Mouse (Mus musculus) stomach, adult 2 months (tissue): Measurements from ENCODE around the gene Med19. TPM values are rescaled to one million over a fixed set of nuclear protein-coding genes. Genes with fewer than 3 reads are reported as not detected.

ENCODE experiments used
- polyA plus RNA-seq: library from polyadenylated mRNA; depleted of rRNA; stranded (reverse); fragments of >200 nt; gene quantifications from 2 replicates; pipeline ENCODE4 v1.2.3, GENCODE M21; 2012; rRNA removed

Gene Med19
- 3.5 and 4.1 TPM in 2 replicates for polyA plus RNA-seq

GRCm38 (mm10) chr2:84677968-84678880 is at the start of gene Med19, which contains the start of gene Gm28635:
Med19 (plus strand) TSS chr2:84678402.
Gm28635 (minus strand) TSS chr2:84678041.

DNA sequence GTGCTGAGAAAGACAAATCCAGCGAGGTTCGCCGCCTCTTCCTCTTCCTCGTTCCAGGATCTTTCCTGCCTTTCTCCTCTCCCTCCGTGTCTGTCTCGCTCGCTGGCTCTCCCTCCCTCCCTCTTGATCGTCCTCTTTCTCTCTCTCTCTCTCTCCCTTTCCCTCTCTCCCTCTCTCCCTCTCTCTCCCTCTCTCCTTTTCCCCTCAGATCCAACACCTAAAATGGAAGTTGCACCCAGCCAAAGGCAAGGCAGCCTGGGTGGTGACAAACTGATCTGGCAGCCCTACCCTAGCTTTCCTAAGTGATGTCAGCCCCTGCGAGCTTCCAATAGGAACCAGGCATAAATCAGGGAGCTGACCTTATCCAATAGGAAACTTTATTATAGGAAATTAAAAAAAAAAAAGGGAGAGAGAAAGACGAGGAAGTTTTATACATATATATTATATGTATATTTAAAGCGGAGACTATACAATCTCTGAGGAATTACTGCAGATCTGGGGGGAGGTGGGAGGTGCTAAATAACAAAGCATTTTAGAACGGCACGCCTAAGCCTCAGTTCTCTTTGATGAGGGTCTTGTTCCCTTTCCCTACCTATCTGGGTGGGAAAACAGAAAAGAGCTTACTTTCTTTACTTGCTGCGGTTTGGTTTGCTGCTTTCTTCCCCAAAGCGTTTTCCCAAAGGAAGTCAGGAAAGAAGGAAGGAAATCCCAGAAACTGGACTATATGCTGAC is 27.6 kb upstream of the Med19 start, which contains the start of gene Ctnnd1:
Gene Ctnnd1 (minus strand): TSS at position 302 of the 732 bp plus-strand sequence.

GRCm38 (mm10) chr2:84658806-84659205 is 19.4 kb upstream of the Med19 start, which contains the start of gene Btbd18:
Btbd18 (plus strand) TSS chr2:84659079.

DNA sequence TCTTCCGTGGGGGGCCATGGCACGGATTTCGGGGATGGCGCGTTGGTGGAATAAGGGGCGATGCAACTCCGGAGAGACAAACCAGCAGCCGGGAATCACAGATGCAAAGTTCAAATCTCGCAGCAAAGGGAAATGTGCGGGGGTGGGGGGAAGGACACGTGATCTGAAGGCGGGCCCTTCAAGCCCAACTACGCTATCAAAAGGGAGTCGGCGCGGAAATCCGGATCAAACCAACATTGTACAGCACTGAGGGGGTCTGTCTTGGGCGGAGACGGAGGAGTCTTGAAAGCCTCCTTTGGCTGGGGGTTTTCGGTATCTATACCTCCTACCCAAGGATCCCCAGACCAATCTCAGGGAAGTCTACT is 7.7 kb upstream of the Med19 start, which contains the start of gene Selenoh:
Gene Selenoh (minus strand): TSS at position 202 of the 365 bp plus-strand sequence.

DNA sequence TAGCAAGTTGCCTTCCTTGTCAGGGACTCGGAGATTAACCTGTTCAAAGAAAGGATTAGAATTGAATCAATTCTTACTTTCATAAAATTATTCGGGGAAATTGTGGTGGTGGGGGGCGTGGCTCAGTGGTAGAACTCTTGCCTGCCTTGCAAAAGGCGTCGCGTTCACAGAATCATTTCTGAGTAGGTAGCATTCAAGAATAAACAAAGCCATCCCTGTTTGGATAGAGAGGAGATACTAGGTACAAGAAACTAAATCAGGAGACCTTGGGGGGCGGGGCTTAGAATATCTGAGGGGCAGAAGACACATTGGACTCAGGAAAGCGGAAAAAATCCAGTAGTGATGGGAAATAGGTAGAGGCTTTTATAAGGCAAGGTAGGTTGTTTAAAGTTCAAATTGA is 814 bp downstream of the Med19 start, which contains the start of gene Tmx2:
Gene Tmx2 (minus strand): TSS at position 125 of the 400 bp plus-strand sequence.

DNA sequence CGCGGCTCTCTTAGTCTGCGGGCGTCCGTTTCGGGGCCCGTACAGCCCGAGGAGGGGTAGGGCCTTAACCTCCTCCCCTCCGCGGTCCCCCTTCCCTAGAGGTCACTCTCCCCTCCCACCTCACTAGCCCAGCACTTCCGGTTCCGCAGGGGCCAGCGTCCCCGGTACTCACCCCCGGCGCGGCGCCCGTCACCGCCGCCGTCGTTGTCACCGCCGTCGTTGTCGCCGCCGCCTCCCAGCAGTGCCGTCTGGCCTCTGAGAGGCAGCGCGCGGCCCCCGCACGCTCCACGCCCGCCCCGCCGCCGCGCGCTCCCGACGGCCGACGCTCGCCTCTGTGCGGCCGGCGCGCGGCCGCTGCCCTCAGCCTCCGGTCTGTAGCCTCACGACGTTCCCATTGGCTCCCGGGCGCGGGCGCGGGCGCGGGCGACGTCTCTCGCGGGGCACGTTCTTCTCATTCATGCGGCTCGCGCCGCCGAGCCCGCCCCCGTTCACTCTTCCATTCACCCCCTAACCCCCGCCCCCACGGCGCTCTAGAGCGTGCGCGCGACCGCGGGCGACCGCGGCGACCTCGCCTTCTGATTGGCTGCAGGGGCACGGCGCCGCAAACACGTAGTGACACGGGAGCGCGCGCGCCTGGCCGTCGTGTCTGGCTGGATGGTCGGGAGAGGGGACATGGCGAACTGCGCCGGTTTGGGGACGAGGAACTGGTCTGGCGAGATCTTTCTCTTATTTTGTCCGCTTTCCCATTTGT is 36.8 kb downstream of the Med19 start, which contains the start of gene Zdhhc5:
Gene Zdhhc5 (minus strand): TSS at position 370 of the 751 bp plus-strand sequence.

GRCm38 (mm10) chr2:84727172-84727858 is 49.1 kb downstream of the Med19 start, which contains the start of gene Clp1:
Clp1 (minus strand) TSS chr2:84727350.

GRCm38 (mm10) chr2:84733579-84734300 is 55.5 kb downstream of the Med19 start, which contains the start of gene Ypel4:
Ypel4 (plus strand) TSS chr2:84734058.

Other genes starting within 250 kb of the Med19 start
- gene Tfpi, start 201.6 kb upstream of the Med19 start, polyA plus RNA-seq: 0.29 and 0.36 TPM in 2 replicates
- 14.4 and 24.0 TPM in 2 replicates for gene Ctnnd1, start 27.6 kb upstream of the Med19 start, polyA plus RNA-seq
- gene Btbd18, start 19.3 kb upstream of the Med19 start, polyA plus RNA-seq: not detected in 2 replicates
- 22.8 and 39.0 TPM in 2 replicates for gene Selenoh, start 7.6 kb upstream of the Med19 start, polyA plus RNA-seq
- gene Gm28635, start 361 bp upstream of the Med19 start, polyA plus RNA-seq: not detected in 2 replicates
- 32.9 and 35.4 TPM in 2 replicates for gene Tmx2, start 738 bp downstream of the Med19 start, polyA plus RNA-seq
- 22.6 and 27.1 TPM in 2 replicates for gene Zdhhc5, start 36.8 kb downstream of the Med19 start, polyA plus RNA-seq
- gene Clp1, start 48.9 kb downstream of the Med19 start, polyA plus RNA-seq: 3.3 and 4.6 TPM in 2 replicates
- 2.1 and 2.3 TPM in 2 replicates for gene Ypel4, start 55.7 kb downstream of the Med19 start, polyA plus RNA-seq
- gene Gm19426, start 65.3 kb downstream of the Med19 start, polyA plus RNA-seq: 0.25 and 0.49 TPM in 2 replicates
- gene Serping1, start 97.0 kb downstream of the Med19 start, polyA plus RNA-seq: 128 and 145 TPM in 2 replicates
- gene Ube2l6, start 120.4 kb downstream of the Med19 start, polyA plus RNA-seq: 6.0 and 6.2 TPM in 2 replicates
- gene Smtnl1, start 144.2 kb downstream of the Med19 start, polyA plus RNA-seq: 0.66 and 1.2 TPM in 2 replicates
- gene Timm10, start 148.6 kb downstream of the Med19 start, polyA plus RNA-seq: 10.0 and 11.9 TPM in 2 replicates
- 1.2 and 1.4 TPM in 2 replicates for gene Slc43a1, start 160.4 kb downstream of the Med19 start, polyA plus RNA-seq
- gene Rtn4rl2, start 208.3 kb downstream of the Med19 start, polyA plus RNA-seq: 2.2 and 3.4 TPM in 2 replicates